Mouse (Mus musculus) liver, adult 2 months (tissue): ENCODE results near the gene Dyrk1b.

Experiments used
- CTCF ChIP-seq: fragments of 200-500 bp; IDR thresholded peaks from 2 replicates; pipeline ENCODE4 v1.5.1; 2011; ENCODE audit warnings: low read depth, low read length, control low read depth
- POLR2A ChIP-seq: fragments of 200-500 bp; IDR thresholded peaks from 2 replicates; pipeline ENCODE4 v1.6.1; 2011; ENCODE audit warnings: low read length, control low read depth; ENCODE audit not compliant: insufficient read depth; ENCODE audit errors: extremely low read depth

- TF ChIP-seq POLR2A (no peak), CTCF (no peak)
Measured at GRCm38 (mm10) chr7:28195414-28196098, 16.3 kb downstream of the Dyrk1b start.
